Comparison of ENCODE assay signal across 13 mouse cellular contexts in genomic region chr14:46317406-46318045, GRCm38 (mm10).
DNase-seq lines count a peak whose midpoint lies in the region; ATAC-seq lines count a peak whose summit lies in the region.
"Had no signal": no experiment of that assay in that cellular context is flagged by ENCODE, and none has a peak within 500 bp of the region (broad histone marks: within the 10 kb centered on the region; RNA-seq: fewer than 3 reads in every experiment).

No protein-coding gene starts in this region.

- no peak overlapping the region for H3K4me2 ChIP-seq in kidney, embryonic 14.5 days (replicated peaks; ENCODE audit: low read depth, low read length)
- H3K4me2 ChIP-seq in heart, embryonic 13.5 days, result peak overlapping the region; percentile 14; the same call in 1 of the 2 replicates
- H3K4me2 ChIP-seq: forebrain, embryonic 12.5 days; lung, embryonic 15.5 days had no signal

- no peak overlapping the region for H3K9ac ChIP-seq in kidney, embryonic 14.5 days (ENCODE audit: low read depth, low read length)
- H3K9ac ChIP-seq in heart, embryonic 13.5 days, result no peak overlapping the region
- H3K9ac ChIP-seq: forebrain, embryonic 12.5 days; lung, embryonic 15.5 days had no signal

- H3K4me1 ChIP-seq in kidney, embryonic 14.5 days (ENCODE audit: control insufficient read depth, insufficient read depth, low read length), result no peaks in the 10 kb centered on the region
- peaks cover 19% of the 10 kb centered on the region for H3K4me1 ChIP-seq in heart, embryonic 13.5 days
- H3K4me1 ChIP-seq: forebrain, embryonic 12.5 days had no signal

- no peak for ATAC-seq in kidney, embryonic 14.5 days (ENCODE audit: low FRiP score, low TSS enrichment)
- ATAC-seq in heart, embryonic 13.5 days (ENCODE audit: extremely low read depth, insufficient number of reproducible peaks, low FRiP score, low TSS enrichment), result no peak; the same call in 1 of the 2 replicates
- ATAC-seq: Patski had no signal

- H3K9me3 ChIP-seq in kidney, embryonic 14.5 days (ENCODE audit: control insufficient read depth, low read length), result no peaks in the 10 kb centered on the region
- H3K9me3 ChIP-seq in heart, embryonic 13.5 days, result no peaks in the 10 kb centered on the region
- H3K9me3 ChIP-seq: forebrain, embryonic 12.5 days; lung, embryonic 15.5 days had no signal

- H3K27ac ChIP-seq in kidney, embryonic 14.5 days (ENCODE audit: low read depth, low read length), result no peak overlapping the region
- H3K27ac ChIP-seq in heart, embryonic 13.5 days (replicated peaks), result peak overlapping the region; percentile 66
- H3K27ac ChIP-seq: forebrain, embryonic 12.5 days; lung, embryonic 15.5 days had no signal

- peak; percentile 35 for DNase-seq in kidney, adult 11 months
- DNase-seq in kidney, postnatal 25 days, result peak; percentile 32 to 58
- peak; percentile 21 to 61 for DNase-seq in lung, postnatal 4 days
- no peak for DNase-seq in left cerebral cortex, adult 18-20 months (ENCODE audit: low spot score in 2 of 2)
- DNase-seq in Muller cell, postnatal 12 days (ENCODE audit: inconsistent ontology term), result no peak
- DNase-seq in layer of hippocampus, postnatal 36 days, result no peak
- DNase-seq: embryo, embryonic 11 days had no signal

- WGBS in kidney, embryonic 14.5 days, result 66% methylated on average over 16 of the region's 16 CpGs
- WGBS in heart, embryonic 13.5 days, result 34% methylated on average over 16 of the region's 16 CpGs

- no peaks in the 10 kb centered on the region for H3K36me3 ChIP-seq in kidney, embryonic 14.5 days (ENCODE audit: control insufficient read depth, insufficient read depth, low read length)
- no peaks in the 10 kb centered on the region for H3K36me3 ChIP-seq in heart, embryonic 13.5 days
- H3K36me3 ChIP-seq: forebrain, embryonic 12.5 days; lung, embryonic 15.5 days had no signal

- H3K27me3 ChIP-seq in kidney, embryonic 14.5 days (ENCODE audit: control insufficient read depth, insufficient read depth, low read length), result no peaks in the 10 kb centered on the region
- H3K27me3 ChIP-seq in heart, embryonic 13.5 days (replicated peaks), result no peaks in the 10 kb centered on the region
- H3K27me3 ChIP-seq: forebrain, embryonic 12.5 days; lung, embryonic 15.5 days; Patski had no signal

- H3K4me3 ChIP-seq in kidney, embryonic 14.5 days (ENCODE audit: low read length), result no peak overlapping the region
- no peak overlapping the region for H3K4me3 ChIP-seq in heart, embryonic 13.5 days
- H3K4me3 ChIP-seq: forebrain, embryonic 12.5 days; lung, embryonic 15.5 days; myocyte had no signal

Comparison
In these comparisons a context has a peak if more than half of its experiments do, and no peak if none do; other contexts are left out.
1. DNase-seq: peak in kidney, adult 11 months (single experiment), kidney, postnatal 25 days (2 of 2) and lung, postnatal 4 days (2 of 2); none in left cerebral cortex, adult 18-20 months (0 of 2), Muller cell, postnatal 12 days (single experiment) and layer of hippocampus, postnatal 36 days (0 of 2).